Mouse (Mus musculus): ENCODE measurements at regions not wholly inside any gene's neighbourhood (a gene's known extent, or its start where the extent isn't known, plus 50 kb on each side); places are given as distances from the start of the nearest gene placed in this dataset.

- no peak for DNase-seq
Measured at GRCm38 (mm10) chr2:179390924-179391461, 51.2 kb upstream of the Cdh4 start.

Measured in kidney, adult 9 months (tissue).